Mouse (Mus musculus) kidney, adult 2 months (tissue): Measurements from ENCODE around the gene Irf2bpl.

ENCODE experiments used
- CTCF ChIP-seq: fragments of 200-500 bp; conservative IDR thresholded peaks from 2 replicates; pipeline ENCODE4 v1.5.1; 2011; ENCODE audit warnings: low read depth, mild to moderate bottlenecking, control low read depth, low read length, moderate library complexity, mixed read lengths; ENCODE audit not compliant: insufficient read depth, insufficient read length
- POLR2A ChIP-seq: fragments of 200-500 bp; IDR thresholded peaks from one replicate; pipeline ENCODE4 v1.6.1; 2011; ENCODE audit warnings: low read depth, low read length, control low read depth

DNA sequence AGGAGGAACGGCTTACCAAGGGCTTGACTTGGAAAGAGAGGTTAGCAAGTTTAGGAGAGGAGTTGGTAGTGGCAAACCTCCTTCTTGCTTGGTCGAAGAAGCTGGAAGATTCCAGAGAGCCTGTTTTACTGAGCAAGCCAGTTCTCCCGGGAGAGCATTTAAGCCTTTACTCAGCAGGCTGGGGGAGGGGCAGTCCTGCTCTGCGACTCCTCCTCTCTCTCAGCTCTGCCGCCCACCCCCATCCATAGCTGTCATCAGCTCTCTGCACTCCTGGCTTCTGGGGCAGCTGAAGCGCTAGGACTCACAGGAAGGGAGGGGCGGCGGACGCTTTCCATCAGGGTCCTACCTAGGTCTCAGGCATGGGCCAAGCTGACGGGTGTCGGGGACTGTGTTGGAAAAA is 28.9 kb downstream of the Irf2bpl start:
- no peak for TF ChIP-seq POLR2A
- TF ChIP-seq CTCF, result no peak
